Mouse (Mus musculus) c-Kit-positive CD71-positive TER-119-negative erythroid progenitor cells, embryonic 14.5 days (primary cell): Measurements from ENCODE around the gene Zdhhc11.
"Not testable (repeated sequence)": the region's sequence is repeated elsewhere in the genome, so short reads cannot be mapped to it uniquely, and the experiment has no call there.

ENCODE experiments used
- DNase-seq: peaks from one replicate; pipeline ENCODE4 v3.0.0-alpha.2; 2013; ENCODE audit warnings: low read depth

The Zdhhc11 gene

DNA sequence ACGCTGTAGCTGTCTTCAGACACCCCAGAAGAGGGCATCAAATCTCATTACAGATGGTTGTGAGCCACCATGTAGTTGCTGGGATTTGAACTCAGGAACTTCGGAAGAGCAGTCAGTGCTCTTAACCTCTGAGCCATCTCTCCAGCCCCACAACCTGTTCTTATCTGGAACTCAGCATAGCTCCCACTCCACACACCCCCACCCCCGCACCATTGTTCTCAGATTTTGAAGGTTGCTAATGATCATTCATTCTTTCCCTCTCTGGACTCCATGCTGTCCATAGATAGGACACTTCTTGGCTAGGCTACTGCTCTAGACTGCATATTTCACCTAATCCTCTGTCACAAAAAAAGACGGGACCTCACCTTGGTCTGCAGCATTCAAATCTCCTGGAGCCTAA, 43.2 kb downstream of the Zdhhc11 start:
- DNase-seq, result not testable (repeated sequence)

- not testable (repeated sequence) for DNase-seq
These were observed 44.6 kb downstream of the Zdhhc11 start for GRCm38 (mm10) chr13:74008216-74008615.

DNA sequence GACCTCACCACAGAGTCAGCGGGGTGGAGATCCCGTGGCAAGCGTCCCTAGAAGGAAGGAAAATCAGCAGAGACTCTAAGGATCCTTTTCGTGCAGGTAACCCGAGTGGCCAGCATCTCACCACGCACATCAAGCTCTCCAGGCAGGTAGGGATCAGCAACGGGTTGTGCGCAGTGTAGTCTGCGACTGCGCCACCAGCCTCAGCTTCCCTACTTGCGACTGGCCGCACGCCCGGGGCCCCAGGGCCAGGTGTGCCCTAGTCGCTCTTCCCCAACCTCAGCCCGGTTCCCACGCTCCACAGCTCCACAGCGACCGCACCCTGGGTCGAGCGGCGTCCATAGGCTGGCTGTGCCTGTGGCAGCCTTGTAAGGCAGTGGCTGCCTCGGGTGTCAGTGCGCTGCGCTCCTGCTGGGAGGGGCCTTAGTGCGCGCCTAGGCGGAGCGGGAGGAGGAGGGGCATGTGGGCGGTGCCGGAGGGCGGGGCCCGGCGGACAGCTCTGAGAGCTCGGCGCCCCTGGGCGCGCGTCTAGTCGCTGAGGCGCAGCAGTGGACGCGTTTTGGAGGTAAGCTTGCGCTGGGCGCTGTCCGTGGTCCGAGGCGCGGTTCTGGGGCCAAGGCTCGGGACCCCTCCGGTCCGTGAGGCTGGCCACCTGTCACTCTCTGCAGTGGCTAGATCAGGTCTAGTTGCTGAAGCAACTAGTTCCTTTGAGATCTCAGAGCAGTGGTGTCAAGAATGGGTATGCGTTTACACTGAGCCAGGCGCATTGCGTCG, 45.5 kb downstream of the Zdhhc11 start, which contains the start of gene Tppp:
Tppp (plus strand) TSS at position 460 of the 771 bp plus-strand sequence.
- DNase-seq, result peak; percentile 87

- no peak for DNase-seq
These were observed 46.4 kb downstream of the Zdhhc11 start for GRCm38 (mm10) chr13:74009791-74010614.

DNA sequence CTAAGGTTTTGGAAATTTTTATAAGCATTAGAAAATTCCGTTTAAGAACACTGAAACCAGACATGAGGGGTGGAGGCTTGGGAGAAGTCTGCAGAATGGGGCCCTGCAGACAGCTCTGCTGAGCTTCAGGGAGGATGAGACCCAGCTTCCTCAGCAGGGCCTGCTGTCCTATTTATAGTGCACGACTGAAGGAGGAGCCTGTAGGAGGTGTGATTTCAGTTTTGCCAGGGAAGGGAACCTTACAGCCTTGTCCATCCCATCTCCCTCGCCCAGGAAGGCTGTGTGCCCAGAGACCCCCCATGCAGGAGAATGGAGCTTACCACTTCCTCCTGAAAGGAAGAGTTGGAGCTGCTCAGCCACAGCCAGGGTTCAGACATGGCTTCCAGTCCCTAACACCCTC, 47.0 kb downstream of the Zdhhc11 start:
- no peak for DNase-seq

DNA sequence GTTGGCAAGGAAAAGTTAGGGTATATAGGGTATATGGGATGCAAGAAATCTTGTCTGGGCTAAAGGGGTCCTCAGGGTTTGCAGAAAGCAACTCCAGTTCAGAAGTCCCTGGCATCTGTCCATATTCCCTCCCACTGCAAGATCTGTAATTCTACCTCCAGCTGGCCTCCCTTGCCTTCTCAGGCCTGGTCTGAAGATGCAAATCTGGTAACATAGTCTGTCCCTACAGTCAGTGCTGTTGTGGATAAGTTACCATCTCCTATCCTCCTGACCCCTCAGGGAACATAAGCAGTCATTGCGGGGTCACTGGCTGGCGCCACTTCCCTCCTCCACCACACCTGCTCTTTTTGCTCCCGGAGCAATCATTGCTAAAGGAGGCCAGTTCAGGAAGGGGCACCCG, 52.3 kb downstream of the Zdhhc11 start:
- no peak for DNase-seq

GRCm38 (mm10) chr13:74017426-74017825, 53.8 kb downstream of the Zdhhc11 start:
- DNase-seq, result no peak

DNA sequence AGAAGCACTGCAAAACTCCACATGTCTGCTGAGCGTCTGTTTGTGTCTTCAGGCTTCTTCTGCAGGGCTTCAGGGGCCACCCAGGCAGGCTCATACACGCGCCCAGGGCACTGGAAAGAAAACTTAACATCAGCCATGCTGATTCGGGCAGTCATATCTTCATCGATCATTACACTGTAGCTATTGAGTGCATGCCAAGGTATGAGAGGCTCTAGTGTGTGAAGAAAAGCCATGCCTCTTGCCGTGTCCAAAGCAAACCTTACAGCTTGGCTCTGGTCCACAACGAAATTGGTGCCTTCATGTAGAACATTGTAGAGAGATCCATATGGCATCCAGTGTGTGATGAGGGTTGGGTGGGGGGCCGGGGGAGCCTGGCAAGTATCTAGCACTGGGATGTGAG, 55.4 kb downstream of the Zdhhc11 start:
- DNase-seq, result not testable (repeated sequence)

- DNase-seq, result no peak
These were observed 61.8 kb downstream of the Zdhhc11 start for GRCm38 (mm10) chr13:74025151-74026081.

DNA sequence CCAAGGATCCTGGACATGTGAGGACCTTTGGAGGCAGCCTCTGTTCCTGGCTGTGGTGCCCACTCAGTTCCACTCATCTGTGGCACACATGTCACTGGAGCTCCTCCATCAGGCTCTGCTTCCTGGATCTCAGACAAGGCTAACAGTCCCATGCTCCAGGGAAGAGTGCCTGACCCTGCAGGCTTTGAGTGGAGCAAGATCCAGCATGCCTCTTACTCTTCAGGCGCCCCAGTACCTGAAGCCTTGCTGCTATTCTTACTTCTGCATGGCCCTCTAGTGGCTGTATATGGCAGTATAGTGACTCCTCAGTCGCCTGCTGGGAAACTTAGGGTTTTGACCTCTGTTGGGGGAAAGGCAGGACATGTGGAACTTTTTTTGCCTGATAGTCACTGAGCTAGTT, 62.6 kb downstream of the Zdhhc11 start:
- DNase-seq, result no peak

GRCm38 (mm10) chr13:74028116-74028515, 64.5 kb downstream of the Zdhhc11 start:
- no peak for DNase-seq

GRCm38 (mm10) chr13:74029013-74029412, 65.4 kb downstream of the Zdhhc11 start:
- no peak for DNase-seq

GRCm38 (mm10) chr13:74030691-74031090, 67.0 kb downstream of the Zdhhc11 start:
- no peak for DNase-seq

DNA sequence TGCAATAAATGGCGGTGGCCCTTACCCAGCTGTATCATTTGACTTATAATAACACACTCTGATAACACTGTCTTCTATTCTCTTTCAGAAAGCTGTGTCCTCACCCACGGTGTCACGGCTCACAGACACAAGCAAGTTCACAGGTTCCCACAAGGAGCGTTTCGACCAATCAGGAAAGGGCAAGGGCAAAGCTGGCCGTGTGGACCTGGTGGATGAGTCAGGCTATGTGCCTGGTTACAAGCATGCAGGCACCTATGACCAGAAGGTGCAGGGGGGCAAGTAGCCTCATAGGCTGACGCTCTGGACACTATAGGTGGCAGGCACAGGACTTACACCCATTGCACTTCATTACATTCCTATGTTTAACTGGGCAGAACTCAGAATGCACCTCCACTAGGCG, 67.5 kb downstream of the Zdhhc11 start:
- no peak for DNase-seq

GRCm38 (mm10) chr13:74034756-74035155, 71.1 kb downstream of the Zdhhc11 start:
- DNase-seq, result no peak

GRCm38 (mm10) chr13:74035776-74036175, 72.1 kb downstream of the Zdhhc11 start:
- no peak for DNase-seq

- DNase-seq, result no peak
These were observed 76.3 kb downstream of the Zdhhc11 start for GRCm38 (mm10) chr13:74039926-74040325.
